Mouse (Mus musculus): ENCODE results near the gene Adgrg3.

Adgrg3 gene

DNA sequence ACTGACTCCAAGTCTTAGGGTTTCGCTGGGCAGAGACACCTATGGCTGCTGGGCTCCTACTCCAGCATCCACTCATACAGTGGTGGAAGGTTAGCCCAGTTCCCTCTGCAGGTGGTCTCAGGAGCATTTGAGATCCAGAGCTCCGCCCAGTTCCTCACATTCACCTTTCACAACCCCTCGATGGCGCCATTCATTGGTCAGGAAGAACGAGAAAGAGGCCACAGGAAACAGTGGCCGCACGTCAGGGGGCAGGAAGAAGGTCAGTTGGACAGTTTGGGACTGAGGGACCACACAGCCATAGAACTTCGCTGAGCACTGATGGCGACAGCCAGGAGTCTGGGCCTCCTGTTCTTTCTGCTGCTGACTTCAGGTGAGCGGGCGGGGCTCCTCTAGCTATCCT lies at the start of gene Adgrg3:
Gene Adgrg3 (plus strand): TSS at position 242 of the 400 bp plus-strand sequence.
- DNase-seq: no peak

DNA sequence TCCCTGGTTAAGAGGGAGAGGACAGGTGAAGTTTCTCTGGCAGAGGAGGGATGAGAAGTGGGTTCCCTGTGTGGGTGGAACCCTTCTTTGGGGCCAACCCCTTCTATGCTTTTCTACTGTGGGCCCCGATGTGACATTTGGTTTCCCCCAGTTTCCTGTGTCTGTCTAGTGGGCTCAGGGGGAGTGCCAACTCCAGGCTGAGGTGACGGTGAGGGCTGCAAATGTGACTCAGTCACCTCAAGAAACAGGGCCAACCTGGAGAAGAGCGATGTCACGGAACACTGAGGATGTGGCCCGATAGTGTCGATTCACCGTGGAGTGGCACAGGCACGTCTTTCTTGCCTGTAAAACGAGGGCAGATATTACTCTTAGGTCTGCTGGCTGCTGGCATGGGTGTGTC lies 44.2 kb upstream of the Adgrg3 start:
- no peak for DNase-seq

DNA sequence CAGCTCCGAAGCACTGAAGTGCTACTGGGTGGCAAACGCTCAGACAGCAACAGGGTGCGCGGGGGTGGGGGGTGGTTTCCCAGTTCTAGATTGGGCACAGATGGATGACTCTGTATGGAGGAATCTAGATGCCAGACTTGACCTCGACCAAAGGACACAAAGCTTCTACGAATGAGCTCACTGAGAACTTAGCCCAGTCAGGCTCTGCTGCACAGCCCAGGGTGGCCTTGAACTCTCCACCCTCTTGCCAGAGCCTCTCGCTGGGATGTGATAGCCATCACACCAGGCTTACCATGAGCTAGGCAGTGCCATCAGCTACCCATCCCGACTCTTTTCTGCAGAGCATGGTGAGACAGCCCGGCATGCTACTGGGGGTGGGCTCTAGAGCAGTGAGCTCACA lies 43.7 kb upstream of the Adgrg3 start:
- no peak for DNase-seq

DNA sequence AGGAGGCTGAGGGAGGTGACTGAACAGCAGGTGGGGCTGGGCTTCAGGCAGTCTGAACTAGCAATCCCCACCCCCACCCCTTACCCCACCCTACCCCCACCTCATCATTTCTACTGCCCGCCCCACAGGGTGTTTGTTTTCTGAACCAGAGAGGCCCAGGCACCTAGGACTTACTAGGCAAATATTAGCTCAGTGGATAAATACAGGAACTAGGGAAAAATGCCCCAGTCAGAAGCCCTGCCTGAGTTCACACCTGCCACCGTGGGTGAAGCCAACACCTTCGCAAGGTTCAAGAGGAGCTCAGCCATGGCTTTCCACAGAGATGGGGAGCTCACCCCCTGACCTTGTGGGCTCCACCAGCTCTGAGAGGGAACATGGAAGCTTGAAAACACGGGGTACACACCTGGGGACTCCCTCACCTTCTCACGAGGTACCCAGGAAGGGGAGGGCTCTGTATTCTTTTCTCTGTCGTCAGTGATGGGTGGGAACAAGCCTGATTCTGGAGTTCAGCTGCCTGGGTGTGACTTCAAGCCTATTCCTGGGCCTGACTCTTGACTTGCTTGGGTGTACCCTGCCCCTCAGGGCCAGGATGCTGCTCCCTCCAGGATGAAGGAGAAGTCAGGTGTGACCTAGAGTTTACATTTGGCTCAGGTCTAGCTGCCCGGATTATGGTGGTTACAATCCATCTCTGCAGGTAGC lies 42.9 kb upstream of the Adgrg3 start, which contains the start of gene Adgrg1:
Gene Adgrg1 (plus strand): TSS at position 285 of the 699 bp plus-strand sequence.
- DNase-seq: peak; percentile 65 to 80

DNA sequence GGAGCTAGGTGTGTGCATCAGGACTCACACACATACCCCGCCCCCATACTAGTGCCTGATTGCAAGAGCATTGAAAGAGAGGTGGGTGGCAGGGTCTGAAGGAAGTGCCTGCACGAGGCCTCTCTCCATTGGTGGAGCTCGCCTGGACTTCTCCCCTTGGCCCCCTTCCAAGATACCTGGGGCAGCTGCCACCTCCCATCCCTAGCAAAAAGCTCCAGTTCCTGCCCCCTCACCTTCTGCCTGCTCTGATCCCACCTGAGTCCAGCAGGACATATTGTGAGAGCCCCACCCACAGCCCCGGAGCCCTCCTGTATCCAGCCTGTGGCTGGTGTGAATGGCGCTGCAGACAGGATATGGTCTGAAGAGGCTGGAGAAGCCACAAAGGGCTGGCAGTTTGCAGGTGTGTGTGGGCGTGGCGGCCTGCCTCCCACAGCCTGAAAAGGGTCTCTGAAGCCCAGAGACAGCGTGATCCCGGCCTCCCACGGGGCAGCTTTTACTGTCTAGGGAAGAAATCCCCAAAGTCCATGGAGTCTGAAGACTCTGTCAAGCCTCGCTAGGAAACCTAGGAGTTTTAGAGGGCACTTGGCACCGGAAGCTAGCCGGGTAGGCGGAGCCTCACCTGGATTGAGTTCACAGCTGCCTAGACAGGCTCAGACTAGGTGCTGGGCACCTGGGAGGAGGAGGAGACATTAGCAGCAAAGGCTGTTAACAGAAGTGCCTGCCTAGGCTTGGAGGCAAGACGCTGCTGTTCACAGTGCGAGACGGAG lies 40.7 kb upstream of the Adgrg3 start:
- DNase-seq: peak; percentile 79 to 86

DNA sequence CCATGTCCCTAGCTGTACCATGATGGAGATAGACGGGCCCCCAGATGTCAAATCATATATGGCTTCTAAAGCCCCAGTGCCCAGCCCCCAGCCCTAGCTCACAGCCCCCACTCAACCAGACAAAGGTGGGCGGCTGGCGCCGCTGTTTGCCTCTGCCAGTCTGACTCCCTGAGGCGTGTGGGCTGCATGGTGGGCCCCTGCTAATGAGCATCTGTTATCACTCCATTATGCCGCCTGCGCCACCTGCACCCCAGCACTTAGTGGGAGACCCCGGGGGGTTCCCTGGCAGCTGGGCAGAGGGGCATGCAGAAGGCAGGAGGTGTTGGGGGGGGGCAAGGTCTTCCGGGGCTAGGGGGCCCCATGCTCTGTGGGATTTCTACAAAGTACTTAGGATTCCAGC lies 39.4 kb upstream of the Adgrg3 start:
- no peak for DNase-seq

DNA sequence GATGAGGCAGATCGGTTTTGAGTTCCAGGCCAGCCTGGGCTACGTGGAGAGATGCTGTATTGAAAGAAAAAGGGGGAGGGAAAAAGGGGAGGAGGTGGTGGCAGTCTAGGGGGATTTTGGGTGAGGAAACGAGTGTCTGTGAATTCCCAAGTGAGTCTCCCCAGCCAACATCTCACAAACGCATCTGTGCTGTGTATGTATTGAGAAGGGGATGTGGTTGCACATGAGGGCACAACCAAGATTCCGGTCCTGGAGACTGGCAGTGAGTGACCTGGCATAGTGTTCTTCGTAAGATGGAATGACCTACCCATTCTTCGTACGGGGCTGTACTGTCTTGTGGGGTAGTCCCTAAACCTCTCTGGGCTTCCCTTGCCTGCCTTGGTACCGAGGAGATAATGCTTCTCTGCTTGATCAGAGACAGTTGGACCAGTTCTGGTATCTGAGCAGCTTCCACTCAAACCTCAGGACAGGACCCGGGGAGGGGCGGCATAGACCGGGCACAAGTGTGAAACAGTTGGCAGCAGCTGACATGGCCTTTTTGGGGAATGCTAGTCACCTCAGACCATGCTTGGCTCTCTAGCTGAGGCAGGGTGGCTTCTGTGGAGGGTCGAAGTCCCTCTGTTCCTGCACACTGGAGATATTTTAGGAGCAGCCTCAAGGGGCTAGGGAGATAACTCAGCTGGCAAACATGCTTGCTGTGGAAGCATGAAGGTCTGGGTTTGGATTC lies 38.7 kb upstream of the Adgrg3 start:
- no peak for DNase-seq

DNA sequence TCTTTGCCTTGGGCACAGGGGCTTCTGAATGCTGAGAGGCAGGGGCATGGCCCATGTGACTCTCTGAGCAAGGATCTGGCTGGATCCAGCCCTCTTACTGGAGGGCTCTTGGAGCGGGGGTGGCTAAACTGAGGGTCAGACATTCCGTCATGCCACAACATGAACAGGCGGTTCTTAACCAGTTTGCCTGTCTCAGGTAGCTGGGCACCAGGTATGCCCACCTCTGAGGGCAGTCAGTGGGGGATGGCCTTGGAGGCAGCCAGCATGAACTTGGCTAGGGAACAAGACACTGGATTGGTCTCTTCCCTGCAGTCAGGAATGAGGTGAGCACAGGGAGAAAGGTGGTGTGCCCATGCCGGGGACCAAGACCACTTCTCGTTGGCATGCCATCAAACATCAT lies 37.3 kb upstream of the Adgrg3 start:
- DNase-seq: no peak

DNA sequence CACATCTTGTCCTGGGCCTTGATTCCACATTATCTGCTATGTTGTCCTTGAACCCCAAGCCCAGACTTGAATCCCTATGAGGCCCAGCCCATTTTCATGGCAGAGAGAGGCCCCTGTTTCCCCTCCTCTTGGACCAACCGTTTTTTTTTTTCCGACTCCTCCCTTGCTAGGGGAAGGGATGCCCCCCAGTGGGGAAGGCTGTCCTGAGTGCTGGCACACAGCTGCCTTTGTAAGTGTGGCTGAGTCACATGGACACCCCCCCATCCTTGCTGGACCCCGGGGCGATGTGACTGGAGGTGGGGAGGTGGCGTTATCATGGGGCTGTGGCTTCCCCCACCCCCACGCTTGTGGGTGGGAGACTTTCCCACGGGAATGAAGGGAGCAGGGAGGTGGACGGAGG lies 36.5 kb upstream of the Adgrg3 start:
- DNase-seq: no peak

DNA sequence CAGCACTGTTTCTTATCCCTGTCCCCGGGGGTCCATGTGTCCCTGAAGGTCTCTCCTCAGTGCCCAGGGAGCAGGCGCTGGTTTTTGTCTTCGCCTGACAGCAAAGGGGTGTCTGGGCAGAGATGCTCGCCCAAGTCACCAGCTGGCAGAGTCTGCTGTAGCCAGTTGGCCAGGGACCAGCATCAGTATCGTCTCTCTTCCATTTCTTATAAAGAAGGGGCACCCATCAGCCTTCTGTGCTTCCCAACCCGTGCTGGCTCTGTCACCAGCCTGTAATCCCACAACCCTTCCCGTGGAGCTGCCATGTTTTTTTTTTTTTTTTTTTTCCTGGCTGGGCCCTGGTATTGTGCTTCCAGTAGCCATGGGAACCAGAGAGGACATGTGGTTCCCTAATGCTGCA lies 35.6 kb upstream of the Adgrg3 start:
- DNase-seq: no peak

DNA sequence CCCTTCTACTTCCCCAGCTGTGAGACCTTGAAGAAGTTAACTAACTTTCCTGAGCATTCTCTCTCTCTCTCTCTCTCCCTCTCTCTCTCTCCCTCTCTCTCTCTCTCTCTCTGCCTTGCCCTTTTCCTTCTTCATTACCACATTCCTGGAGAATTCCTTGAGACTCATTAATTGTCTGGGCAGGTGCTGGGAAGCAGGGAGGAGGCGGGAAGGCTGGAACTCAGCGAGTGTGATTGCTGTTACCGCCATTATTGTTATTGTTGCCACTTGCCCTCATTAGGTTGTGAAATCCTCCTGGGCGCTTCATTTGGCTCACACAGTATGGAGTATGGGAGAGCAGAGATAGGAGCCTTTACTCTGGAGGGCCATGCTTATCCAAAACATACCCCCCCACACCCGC lies 34.3 kb upstream of the Adgrg3 start:
- no peak for DNase-seq

DNA sequence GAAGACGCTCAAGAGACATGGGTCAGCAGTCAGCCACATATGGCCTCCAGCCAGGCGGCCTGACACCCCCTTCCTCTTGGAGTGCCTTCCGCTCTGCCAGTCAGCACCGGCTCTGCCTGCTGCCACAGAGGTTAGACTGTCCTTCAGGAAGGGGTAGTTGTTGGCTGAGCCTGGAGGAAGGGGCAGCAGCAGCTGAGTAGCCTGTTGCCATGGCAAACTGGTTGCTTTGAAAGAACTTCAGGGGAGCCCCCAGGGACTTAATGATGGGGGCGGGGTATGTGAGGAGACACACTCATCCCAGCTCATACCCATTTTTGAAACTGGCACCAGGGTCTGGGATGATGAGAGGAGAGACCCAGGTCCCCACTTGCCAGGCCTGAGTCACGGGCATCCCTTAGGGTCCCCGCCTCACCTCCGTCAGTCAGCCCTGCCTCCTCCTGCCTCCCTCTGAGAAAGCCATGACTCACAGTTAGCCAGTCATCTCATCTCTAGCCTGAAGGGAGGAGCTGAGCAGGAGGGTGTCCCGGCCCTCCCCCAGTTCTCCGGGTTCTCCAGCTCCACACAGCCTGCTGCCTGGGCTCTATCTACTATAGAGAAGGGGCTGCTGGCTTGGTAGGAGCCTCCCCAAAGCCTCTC lies 33.5 kb upstream of the Adgrg3 start:
- DNase-seq: peak; percentile 52 to 70

DNA sequence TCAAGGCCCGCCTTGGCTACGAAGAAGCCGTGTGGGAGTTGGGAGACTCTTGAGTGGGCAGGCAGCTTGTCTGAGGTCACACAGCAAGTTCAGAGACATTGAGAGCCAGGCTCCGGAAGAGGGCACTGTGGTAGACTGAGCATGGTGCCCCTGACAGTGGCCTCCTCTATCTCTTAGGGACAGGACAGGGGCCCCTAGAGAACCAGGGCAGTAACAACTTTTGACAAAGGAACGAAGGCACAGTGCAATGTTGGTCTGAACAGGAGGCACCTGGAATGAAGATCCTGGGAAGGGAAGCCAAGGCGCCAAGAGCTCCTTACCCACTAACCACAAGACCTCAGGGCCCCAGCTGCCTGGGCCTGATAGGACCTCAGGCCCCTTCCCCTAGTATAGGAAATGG lies 32.5 kb upstream of the Adgrg3 start:
- DNase-seq: no peak

DNA sequence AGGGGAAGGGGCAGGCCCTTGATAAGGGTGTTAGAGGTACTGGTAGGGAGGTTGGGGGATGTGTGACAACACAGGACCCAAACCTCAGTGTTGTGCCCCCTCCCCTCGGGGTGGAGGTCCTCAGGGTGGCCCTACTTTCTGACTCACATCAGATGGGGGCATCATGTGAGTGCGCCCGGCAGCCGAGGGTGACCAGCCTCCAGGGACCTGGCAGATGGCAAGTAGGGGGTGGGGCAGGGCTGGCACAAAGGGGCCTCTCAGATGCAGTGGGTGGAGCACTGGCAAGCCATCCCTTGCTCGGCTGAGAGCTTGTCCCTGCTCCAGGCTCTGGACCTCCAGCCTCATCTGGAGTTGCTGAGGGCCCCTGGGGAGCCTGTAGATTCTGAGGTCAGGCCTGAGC lies 30.8 kb upstream of the Adgrg3 start:
- peak; percentile 55 to 70 for DNase-seq

DNA sequence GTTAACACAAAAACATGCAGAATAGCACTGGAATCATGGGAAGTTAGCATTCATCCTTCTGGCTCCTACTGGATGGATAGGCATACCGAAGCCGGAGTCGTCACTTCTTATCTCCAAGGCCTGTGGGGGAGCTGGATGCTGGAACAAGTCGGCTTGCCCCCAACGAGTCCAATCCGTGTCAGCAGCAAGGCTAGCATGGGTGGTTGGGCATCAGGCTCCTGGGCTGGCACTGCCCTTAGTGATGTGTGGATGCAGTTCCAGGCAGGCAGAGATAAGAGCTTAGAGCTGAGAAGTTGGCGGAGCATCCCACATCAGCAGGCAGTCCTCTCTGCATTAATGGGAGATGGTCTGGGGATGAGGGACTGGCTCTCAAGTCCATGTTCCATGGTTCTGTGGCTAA lies 29.9 kb upstream of the Adgrg3 start:
- DNase-seq: no peak

DNA sequence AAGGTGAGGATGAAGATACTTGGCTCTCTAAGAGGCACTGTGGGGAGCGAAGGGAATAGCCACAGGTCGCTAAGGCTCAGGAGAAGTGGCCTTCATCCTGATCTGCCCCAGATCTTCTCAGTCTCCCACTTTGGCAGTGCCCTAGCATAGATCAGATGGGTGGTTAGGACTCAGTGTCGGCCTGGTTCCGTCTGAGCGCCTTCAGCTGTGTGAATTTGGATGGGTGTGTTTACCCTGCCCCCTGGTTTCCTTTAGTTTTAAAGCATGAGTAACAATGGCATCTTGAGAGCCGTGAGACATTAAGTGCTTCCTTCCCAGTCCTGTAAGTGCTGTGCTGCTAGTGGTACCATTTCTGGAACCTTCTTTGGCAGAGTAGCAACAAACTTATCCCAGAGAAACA lies 28.9 kb upstream of the Adgrg3 start:
- DNase-seq: no peak

DNA sequence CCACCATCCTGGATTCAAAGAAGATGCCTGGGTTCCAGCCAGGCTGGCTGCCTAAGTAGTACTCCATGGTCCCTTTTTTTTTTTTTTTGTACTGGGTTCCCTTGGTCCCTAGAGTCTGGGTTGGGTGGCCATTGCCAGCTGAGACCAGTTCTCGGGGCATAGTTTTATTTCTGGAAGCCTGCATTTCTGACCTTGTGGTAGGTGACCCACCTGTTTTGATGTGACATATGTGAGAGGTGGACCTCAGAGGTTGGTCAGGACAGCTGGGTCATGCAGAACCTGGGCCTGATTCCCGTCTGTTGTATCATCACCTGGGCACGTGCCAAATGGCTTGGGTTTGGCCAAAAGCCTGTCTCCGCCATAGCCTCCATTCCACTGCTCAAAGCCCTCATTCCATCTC lies 27.8 kb upstream of the Adgrg3 start:
- no peak for DNase-seq

DNA sequence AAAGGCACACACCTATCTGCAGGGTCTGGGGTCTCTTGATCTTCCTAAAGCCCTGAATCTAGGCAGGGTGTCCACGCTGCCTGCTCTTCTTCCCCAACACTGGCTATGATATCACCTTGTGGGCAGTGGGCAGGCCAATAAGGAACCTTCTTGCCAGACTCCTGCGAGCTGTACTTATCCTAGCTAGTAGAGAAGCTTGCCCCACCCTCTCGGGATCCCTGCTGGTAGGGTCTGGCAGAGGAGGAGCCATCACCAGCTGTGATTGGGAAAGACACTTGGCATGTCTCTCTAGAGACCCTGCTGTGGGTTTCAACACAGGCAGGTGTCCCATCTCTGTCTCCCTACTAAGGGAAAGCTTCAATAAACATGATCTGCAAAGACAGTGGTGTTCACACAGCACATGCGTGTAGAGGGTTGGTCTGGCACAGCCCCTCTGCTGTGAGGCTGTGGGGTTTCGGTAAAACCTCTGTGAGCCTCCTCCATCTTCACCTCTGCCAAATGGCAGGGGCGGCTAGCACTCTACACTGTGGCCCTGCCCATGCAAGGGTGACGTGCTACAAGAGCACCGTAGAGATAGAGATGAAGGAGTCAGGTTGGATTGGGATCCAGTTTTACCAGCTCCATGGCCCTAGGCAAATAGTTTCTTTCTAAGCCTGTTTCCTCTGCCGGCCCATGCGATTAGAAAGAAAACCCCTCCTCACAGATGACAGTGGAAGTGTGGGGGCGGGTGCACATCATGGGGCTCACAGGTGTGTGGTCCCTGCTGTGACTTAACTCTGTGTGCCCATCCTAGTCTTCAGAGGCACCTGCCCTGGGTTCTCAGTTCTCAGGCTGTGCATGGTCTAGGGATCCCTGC lies 26.7 kb upstream of the Adgrg3 start:
- peak in 1 of 2 experiments; percentile 33 for DNase-seq

DNA sequence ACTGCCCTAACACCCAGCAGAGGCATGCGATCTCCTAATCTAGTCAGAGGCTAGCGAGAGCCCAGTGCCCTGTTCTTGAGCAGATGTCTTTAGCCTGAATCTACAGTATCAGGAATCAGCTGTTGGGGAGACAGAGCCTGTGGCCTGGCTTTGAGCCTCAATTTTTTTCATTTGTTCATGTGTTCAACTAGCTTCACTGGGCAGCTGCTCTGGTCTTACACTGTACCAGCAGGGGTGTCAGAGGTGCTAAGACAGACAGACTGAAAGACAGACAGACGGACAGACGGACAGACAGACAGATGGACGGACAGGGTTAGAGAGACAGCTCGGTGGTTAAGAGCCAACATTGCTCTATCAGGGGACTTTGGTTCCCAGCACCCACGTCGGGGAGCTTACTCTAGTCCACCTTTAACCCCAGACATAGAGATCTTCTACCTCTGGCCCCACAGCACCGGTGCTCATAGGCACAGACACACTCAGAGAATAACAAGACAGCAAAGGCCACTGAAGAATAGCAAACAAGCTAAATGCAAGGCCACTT lies 26.0 kb upstream of the Adgrg3 start:
- DNase-seq: no peak

DNA sequence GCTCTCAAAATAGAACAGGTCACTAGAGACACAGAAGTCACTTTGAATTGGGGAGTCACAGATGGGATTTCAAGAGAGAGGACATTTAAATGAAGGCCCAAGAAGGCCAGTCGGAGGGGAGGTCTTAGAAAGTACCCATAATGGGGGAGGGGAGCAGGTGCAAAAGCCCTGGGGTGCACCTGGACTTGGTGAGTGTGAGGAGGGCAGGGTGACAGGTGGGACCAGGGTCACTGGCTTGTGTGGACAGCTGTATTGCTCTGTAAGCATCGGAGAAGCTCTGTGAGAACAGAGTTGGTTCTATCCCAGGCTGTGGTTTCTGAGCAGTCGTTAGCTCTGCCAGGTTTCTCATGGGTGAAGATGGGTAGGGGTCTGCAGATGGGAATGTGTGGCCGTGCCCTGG lies 25.5 kb upstream of the Adgrg3 start:
- no peak for DNase-seq

DNA sequence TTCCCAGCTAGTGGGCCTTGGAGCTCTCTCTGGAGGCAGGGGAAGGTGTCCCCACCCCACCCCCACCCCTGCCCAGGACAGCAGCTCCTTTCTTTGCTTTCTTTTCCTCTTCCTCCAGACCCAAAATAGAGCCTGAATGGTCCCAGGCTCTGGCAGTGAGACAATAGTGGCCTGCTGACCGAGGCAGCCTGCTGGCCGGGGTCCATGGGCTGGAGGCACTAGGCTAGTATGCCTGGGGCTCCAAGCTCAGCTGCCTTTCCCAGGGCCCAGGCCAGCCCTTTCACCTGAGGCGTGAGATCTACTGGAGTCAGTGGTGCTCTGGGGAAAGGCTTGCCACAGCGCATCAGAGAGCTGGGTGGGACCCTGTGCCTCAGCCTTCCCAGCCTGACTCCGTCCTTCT lies 25.0 kb upstream of the Adgrg3 start:
- peak; percentile 65 to 70 for DNase-seq
